Mouse (Mus musculus): ENCODE measurements around the gene Mrpl38. TPM values are rescaled to one million over a fixed set of nuclear protein-coding genes. Genes with fewer than 3 reads are reported as not detected.
"Not testable (repeated sequence)": the region's sequence is repeated elsewhere in the genome, so short reads cannot be mapped to it uniquely, and the experiment has no call there.

Gene Mrpl38
- polyA plus RNA-seq, 1 experiment from 2014 or later: 79.3 TPM

DNA sequence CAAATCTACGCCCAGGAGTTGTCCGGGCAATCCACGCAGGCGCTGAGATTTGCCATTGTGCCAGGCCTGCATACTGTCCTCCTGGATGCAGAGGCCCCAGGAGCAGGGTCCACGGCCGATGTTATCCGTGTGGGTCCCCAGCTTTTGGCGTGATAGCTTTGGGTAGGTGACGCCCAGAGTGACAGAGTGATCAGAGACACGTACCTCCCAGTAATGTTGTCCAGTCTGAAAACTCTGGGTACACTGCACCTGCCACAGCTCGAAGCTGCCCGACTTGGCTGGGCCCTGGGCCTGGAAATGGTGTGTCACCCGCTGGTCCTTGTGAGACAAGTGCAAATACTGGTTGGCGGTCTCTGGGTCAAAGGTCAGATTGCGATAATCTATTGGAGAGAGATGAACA, 12.4 kb downstream of the Mrpl38 start:
- Histone ChIP-seq H3K4me3 (ENCODE audit: low read length) (no peak overlapping the region), H3K4me2 (ENCODE audit: low read depth, low read length) (no peak overlapping the region), H3K9ac (ENCODE audit: low read length) (no peak overlapping the region), H3K4me1 (replicated peaks; ENCODE audit: control insufficient read depth, insufficient read depth, low read length) (peaks cover 19% of the 10 kb centered on the region), H3K36me3 (ENCODE audit: control insufficient read depth, insufficient read depth, low read length) (peaks cover 18% of the 10 kb centered on the region), H3K27ac (ENCODE audit: low read length) (no peak overlapping the region), H3K27me3 (ENCODE audit: control insufficient read depth, insufficient read depth, low read depth, low read length) (no peaks in the 10 kb centered on the region), H3K9me3 (ENCODE audit: control insufficient read depth, low read length) (0 out of 2 replicates have a peak, but pooled peaks cover 2% of the 10 kb centered on the region)
- no peak for ATAC-seq (ENCODE audit: low read depth)
- 88% methylated on average over 15 of the region's 15 CpGs for WGBS

- 96% methylated on average over 8 of the region's 8 CpGs for WGBS
- not testable (repeated sequence) for H3K27me3 ChIP-seq (ENCODE audit: control insufficient read depth, insufficient read depth, low read depth, low read length); H3K4me1 ChIP-seq (replicated peaks; ENCODE audit: control insufficient read depth, insufficient read depth, low read length); ATAC-seq (ENCODE audit: low read depth); H3K27ac ChIP-seq (ENCODE audit: low read length); H3K4me2 ChIP-seq (ENCODE audit: low read depth, low read length); H3K9me3 ChIP-seq (ENCODE audit: control insufficient read depth, low read length); H3K4me3 ChIP-seq (ENCODE audit: low read length); H3K9ac ChIP-seq (ENCODE audit: low read length)
- peaks cover 18% of the 10 kb centered on the region for H3K36me3 ChIP-seq (ENCODE audit: control insufficient read depth, insufficient read depth, low read length)
Observed at GRCm38 (mm10) chr11:116121731-116122245, 16.9 kb downstream of the Mrpl38 start.

DNA sequence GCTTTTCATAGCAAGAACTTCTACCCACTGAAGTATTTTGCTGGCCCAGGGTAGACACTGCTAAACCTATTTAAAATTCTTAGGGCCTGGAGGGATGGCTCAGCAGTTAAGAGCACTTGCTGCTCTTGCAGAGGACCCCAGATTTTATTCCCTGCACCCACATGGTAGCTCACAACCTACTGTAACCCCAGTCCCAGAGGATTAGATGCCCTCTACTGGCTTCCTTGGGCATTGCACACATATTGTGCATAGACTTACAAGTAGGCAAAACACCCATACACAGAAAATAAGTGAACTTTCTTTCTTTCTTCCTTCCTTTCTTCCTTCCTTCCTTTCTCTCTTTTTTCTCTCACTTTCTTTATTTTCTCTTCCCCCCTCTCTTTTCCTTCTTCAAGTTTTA, 20.8 kb downstream of the Mrpl38 start:
- no peak for ATAC-seq (ENCODE audit: low read depth)
- Histone ChIP-seq H3K4me2 (ENCODE audit: low read depth, low read length) (no peak overlapping the region), H3K36me3 (ENCODE audit: control insufficient read depth, insufficient read depth, low read length) (peaks cover 6% of the 10 kb centered on the region), H3K9ac (ENCODE audit: low read length) (no peak overlapping the region), H3K27ac (ENCODE audit: low read length) (no peak overlapping the region), H3K27me3 (ENCODE audit: control insufficient read depth, insufficient read depth, low read depth, low read length) (no peaks in the 10 kb centered on the region), H3K4me3 (ENCODE audit: low read length) (no peak overlapping the region), H3K9me3 (ENCODE audit: control insufficient read depth, low read length) (no peaks in the 10 kb centered on the region), H3K4me1 (replicated peaks; ENCODE audit: control insufficient read depth, insufficient read depth, low read length) (no peaks in the 10 kb centered on the region)

DNA sequence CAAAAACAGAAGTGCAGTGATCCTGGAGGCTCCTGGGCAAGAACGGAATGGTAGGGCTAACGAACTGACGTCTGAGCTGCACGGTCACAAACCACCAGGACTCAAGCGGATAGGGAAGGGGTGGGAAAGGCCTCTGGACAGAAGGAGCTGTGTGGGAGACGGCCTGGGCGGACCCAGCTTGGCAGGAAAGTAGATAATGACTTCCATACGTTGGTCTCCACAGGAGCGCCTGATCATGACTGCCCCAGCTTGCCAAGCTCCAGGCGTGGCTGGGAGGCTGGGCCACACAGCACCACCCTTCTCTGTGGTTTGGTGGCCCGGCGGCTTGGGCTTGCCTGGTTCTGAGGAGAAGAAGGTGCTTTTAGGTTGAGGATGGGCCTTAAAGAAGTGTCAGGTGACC, 21.4 kb downstream of the Mrpl38 start:
- Histone ChIP-seq H3K9ac (ENCODE audit: low read length) (no peak overlapping the region), H3K4me1 (replicated peaks; ENCODE audit: control insufficient read depth, insufficient read depth, low read length) (no peaks in the 10 kb centered on the region), H3K36me3 (ENCODE audit: control insufficient read depth, insufficient read depth, low read length) (peaks cover 2% of the 10 kb centered on the region; the same call in 1 of the 2 replicates), H3K4me2 (ENCODE audit: low read depth, low read length) (no peak overlapping the region), H3K9me3 (ENCODE audit: control insufficient read depth, low read length) (no peaks in the 10 kb centered on the region), H3K27me3 (ENCODE audit: control insufficient read depth, insufficient read depth, low read depth, low read length) (no peaks in the 10 kb centered on the region), H3K27ac (ENCODE audit: low read length) (no peak overlapping the region), H3K4me3 (ENCODE audit: low read length) (no peak overlapping the region)
- no peak for ATAC-seq (ENCODE audit: low read depth)
- WGBS: 74% methylated on average over 12 of the region's 12 CpGs

- Histone ChIP-seq H3K9me3 (ENCODE audit: control insufficient read depth, low read length) (no peaks in the 10 kb centered on the region), H3K27me3 (ENCODE audit: control insufficient read depth, insufficient read depth, low read depth, low read length) (peaks cover 34% of the 10 kb centered on the region), H3K4me2 (ENCODE audit: low read depth, low read length) (no peak overlapping the region), H3K9ac (ENCODE audit: low read length) (no peak overlapping the region), H3K36me3 (ENCODE audit: control insufficient read depth, insufficient read depth, low read length) (no peaks in the 10 kb centered on the region), H3K4me3 (ENCODE audit: low read length) (no peak overlapping the region), H3K27ac (ENCODE audit: low read length) (no peak overlapping the region), H3K4me1 (replicated peaks; ENCODE audit: control insufficient read depth, insufficient read depth, low read length) (peaks cover 37% of the 10 kb centered on the region)
- 84% methylated on average over 19 of the region's 19 CpGs for WGBS
- ATAC-seq (ENCODE audit: low read depth): no peak
Observed at GRCm38 (mm10) chr11:116111611-116112203, 27.0 kb downstream of the Mrpl38 start.

- peaks cover 34% of the 10 kb centered on the region for H3K27me3 ChIP-seq (ENCODE audit: control insufficient read depth, insufficient read depth, low read depth, low read length)
- H3K9me3 ChIP-seq (ENCODE audit: control insufficient read depth, low read length): no peaks in the 10 kb centered on the region
- H3K4me2 ChIP-seq (ENCODE audit: low read depth, low read length): no peak overlapping the region
- peaks cover 44% of the 10 kb centered on the region for H3K4me1 ChIP-seq (replicated peaks; ENCODE audit: control insufficient read depth, insufficient read depth, low read length)
- no peak overlapping the region for H3K9ac ChIP-seq (ENCODE audit: low read length)
- H3K36me3 ChIP-seq (ENCODE audit: control insufficient read depth, insufficient read depth, low read length): no peaks in the 10 kb centered on the region
- 81% methylated on average over 4 of the region's 4 CpGs for WGBS
- ATAC-seq (ENCODE audit: low read depth): no peak
- no peak overlapping the region for H3K27ac ChIP-seq (ENCODE audit: low read length)
- no peak overlapping the region for H3K4me3 ChIP-seq (ENCODE audit: low read length)
Observed at GRCm38 (mm10) chr11:116111067-116111466, 27.6 kb downstream of the Mrpl38 start.

DNA sequence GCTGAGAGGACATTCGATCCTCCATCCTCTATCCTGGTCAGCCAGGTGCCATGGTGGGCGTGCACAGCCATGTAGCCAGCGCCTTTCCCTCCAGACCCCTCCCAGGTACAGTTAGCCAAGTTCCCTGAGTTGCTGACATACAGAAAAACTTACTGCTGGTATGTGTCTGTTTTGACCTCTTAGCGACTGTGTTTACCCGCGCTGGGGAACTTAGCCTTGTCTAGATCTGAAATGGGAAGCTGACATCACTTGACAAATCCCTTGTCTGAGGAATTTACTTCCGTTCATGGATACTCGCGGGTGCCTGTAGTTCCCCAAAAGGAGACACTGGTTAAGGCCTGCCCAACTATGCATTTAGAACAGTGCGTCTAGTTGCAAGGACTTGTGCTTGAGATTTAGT, 28.1 kb downstream of the Mrpl38 start:
- peak overlapping the region; percentile 64 for H3K4me3 ChIP-seq (ENCODE audit: low read length)

GRCm38 (mm10) chr11:116110131-116110530, 28.5 kb downstream of the Mrpl38 start:
- ATAC-seq (ENCODE audit: low read depth): peak; percentile 87
- Histone ChIP-seq H3K9ac (ENCODE audit: low read length) (peak overlapping the region; percentile 77), H3K27me3 (ENCODE audit: control insufficient read depth, insufficient read depth, low read depth, low read length) (peaks cover 34% of the 10 kb centered on the region), H3K4me2 (ENCODE audit: low read depth, low read length) (peak overlapping the region; percentile 71), H3K36me3 (ENCODE audit: control insufficient read depth, insufficient read depth, low read length) (no peaks in the 10 kb centered on the region), H3K4me3 (ENCODE audit: low read length) (peak overlapping the region; percentile 64), H3K9me3 (ENCODE audit: control insufficient read depth, low read length) (no peaks in the 10 kb centered on the region), H3K4me1 (replicated peaks; ENCODE audit: control insufficient read depth, insufficient read depth, low read length) (peaks cover 47% of the 10 kb centered on the region), H3K27ac (ENCODE audit: low read length) (peak overlapping the region; percentile 65)
- under 1% methylated on average over 32 of the region's 35 CpGs for WGBS

More for the DNA sequence above, 28.1 kb downstream of the Mrpl38 start:
- Histone ChIP-seq H3K9me3 (ENCODE audit: control insufficient read depth, low read length) (no peaks in the 10 kb centered on the region), H3K9ac (ENCODE audit: low read length) (peak overlapping the region; percentile 77), H3K27me3 (ENCODE audit: control insufficient read depth, insufficient read depth, low read depth, low read length) (peaks cover 34% of the 10 kb centered on the region), H3K4me1 (replicated peaks; ENCODE audit: control insufficient read depth, insufficient read depth, low read length) (peaks cover 47% of the 10 kb centered on the region), H3K4me2 (ENCODE audit: low read depth, low read length) (peak overlapping the region; percentile 71), H3K27ac (ENCODE audit: low read length) (peak overlapping the region; percentile 65), H3K36me3 (ENCODE audit: control insufficient read depth, insufficient read depth, low read length) (no peaks in the 10 kb centered on the region)
- ATAC-seq (ENCODE audit: low read depth): peak; percentile 21
- WGBS: 13% methylated on average over 10 of the region's 10 CpGs

DNA sequence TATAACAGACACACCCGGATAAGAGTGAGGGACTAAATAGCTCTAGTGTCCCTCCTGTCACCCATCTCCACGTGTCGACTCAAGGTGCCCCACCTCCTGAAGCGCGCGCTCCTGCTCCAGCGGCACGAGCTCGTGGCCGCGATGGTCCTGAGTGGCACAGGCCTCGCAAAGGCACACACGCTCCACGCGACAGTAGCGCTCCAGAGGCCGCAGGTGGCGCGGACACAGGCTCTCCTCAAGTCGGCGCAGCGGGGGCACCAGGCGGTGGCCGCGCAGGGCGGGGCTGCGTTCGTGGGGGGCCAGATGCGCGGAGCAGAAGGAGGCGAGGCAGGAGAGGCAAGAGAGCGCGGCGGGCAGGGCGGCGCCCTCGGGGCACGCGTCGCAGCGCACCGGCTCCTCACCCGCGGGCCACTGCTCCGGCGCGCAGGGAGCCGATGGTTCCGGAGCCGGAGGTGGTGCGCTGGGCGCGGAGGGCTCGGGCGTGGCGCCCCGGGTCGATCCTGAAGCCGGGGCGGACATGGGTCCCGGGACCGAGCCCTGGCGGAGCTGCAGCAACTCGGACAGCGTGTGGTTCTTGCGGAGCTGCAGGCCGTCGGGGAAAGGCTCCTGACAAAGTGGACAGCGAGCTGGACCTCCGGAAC, 29.1 kb downstream of the Mrpl38 start:
- H3K36me3 ChIP-seq (ENCODE audit: control insufficient read depth, insufficient read depth, low read length): no peaks in the 10 kb centered on the region
- H3K4me1 ChIP-seq (replicated peaks; ENCODE audit: control insufficient read depth, insufficient read depth, low read length): peaks cover 48% of the 10 kb centered on the region
- ATAC-seq (ENCODE audit: low read depth): peak; percentile 20
- peak overlapping the region; percentile 71 for H3K4me2 ChIP-seq (ENCODE audit: low read depth, low read length)
- H3K4me3 ChIP-seq (ENCODE audit: low read length): peak overlapping the region; percentile 64
- peak overlapping the region; percentile 77 for H3K9ac ChIP-seq (ENCODE audit: low read length)
- no peaks in the 10 kb centered on the region for H3K9me3 ChIP-seq (ENCODE audit: control insufficient read depth, low read length)
- peak overlapping the region; percentile 7; the same call in 1 of the 2 replicates for H3K27ac ChIP-seq (ENCODE audit: low read length)
- under 1% methylated on average over 62 of the region's 70 CpGs for WGBS
- peaks cover 34% of the 10 kb centered on the region for H3K27me3 ChIP-seq (ENCODE audit: control insufficient read depth, insufficient read depth, low read depth, low read length)
